Mouse (Mus musculus) cerebellum, adult 9-10 months (tissue): ENCODE data around the gene Olfr1277.

Source experiments
- DNase-seq: peaks from one replicate; pipeline ENCODE4 v3.0.0; 2022

Olfr1277 gene

DNA sequence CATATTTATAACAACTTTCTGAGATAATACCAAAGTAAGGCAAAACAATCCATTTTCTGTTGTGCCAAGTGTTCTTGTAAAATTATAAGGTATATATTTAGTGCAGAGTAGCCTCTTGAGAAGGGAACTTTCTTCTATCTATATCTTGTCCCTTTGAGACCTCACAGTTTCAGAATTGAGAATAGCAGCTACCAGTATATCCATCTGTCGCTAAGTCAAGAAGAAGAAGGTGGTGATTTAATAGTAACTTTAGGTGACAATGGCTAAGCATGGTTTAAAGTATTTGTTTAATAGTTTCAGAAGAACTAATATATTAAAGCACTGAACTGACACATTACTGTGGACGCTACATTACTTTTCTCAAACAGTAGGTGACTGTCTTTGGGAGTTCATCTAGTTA lies at the start of gene Olfr1277:
TSS of gene Olfr1277 (minus strand) at position 101 of the 400 bp plus-strand sequence.
- DNase-seq, result no peak

DNA sequence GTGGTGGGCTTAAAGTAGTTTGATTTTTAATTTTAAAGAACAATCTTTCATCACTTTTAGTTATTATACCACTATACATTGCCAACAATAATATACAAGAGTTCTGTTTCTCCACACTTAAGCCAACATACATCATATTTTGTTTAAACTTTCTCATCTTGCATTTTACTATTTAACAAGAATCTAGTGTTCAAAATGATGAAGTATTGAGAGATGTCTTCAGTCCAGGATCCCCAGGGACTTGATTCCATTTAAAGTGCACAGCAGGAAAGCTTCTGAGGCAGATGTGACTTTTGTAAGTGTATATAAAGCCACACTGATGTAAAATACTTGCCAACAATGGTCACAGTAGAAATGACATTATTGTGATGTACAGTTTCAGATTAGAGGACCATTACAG lies 39.8 kb upstream of the Olfr1277 start, which contains the start of gene Olfr1280:
TSS of gene Olfr1280 (plus strand) at position 301 of the 400 bp plus-strand sequence.
- DNase-seq, result no peak

DNA sequence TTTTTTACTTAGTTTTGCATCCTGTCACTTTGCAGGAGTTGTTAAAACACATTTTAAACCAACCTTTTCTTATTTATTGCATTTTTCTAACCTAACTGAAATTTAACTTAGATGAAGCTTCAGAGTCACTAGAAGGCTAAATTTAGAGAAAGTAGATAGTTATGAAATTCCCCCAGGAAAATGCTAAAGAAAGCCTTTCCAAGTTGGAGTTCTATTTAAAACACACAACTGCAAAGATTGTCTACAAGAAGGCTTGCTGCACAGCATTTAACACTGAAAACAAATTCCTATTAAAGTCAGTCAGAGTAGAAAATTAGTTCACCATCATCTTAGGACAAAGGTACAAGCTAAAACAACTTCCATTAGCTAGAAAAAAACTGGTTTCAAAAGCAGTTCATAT lies 26.5 kb upstream of the Olfr1277 start, which contains the start of gene Olfr1279:
TSS of gene Olfr1279 (plus strand) at position 262 of the 400 bp plus-strand sequence.
- no peak for DNase-seq

DNA sequence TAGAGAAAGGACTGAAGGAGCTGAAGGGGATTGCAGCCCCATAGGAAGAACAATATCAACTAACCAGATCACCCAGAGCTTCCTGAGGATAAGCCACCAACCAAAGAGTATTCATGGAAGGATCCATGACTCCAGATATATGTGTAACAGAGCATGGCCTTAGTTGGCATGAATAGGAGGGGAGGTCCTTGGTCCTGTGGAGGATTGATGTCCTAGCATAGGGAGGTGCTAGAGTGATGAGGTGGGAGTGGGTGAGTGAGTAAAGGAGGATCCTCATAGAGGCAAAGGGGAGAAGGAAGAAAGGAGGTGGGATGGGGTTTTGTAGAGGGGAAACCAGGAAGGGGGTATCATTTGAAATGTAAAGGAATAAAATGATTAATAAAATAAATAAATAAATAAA lies 24.6 kb upstream of the Olfr1277 start:
- no peak for DNase-seq

DNA sequence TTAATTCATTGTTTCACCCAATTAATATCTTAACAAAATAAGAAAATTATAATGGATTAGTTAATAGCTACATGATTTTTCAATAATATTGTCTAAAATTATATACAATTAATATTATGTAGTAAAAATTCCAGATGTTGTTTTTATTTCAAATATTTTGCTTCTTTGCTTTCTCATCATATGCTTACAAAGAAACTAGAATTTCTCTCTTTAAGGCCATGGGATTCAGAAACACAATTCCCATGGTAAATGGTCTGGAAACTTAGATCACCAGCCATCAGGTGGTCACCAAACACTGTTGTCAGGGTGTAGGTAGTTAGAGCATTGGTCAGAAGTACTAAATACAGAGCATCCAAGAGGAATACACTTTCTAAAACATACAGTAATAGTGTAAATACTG lies 15.9 kb upstream of the Olfr1277 start, which contains the start of gene Olfr1278:
TSS of gene Olfr1278 (plus strand) at position 301 of the 400 bp plus-strand sequence.
- no peak for DNase-seq

DNA sequence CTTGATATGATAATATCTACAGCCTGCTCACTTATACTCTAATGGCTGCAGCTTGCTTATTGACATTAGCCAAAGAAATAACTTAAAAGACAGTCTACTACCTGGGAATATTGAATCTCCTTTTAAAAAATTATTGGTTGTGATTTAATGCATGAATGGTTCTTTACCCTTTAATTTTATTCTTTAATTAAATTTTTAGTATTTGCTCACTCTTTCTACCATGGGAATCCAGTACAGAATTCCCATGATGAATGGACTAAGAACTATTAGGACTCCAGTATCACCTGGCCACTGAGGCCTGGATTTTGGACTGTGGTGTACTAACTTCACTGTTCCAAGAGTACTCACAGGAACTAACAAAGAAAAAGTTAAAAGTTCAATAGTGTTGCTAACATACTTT lies 19.7 kb downstream of the Olfr1277 start, which contains the start of gene Olfr1276:
TSS of gene Olfr1276 (plus strand) at position 301 of the 400 bp plus-strand sequence.
- DNase-seq, result no peak

DNA sequence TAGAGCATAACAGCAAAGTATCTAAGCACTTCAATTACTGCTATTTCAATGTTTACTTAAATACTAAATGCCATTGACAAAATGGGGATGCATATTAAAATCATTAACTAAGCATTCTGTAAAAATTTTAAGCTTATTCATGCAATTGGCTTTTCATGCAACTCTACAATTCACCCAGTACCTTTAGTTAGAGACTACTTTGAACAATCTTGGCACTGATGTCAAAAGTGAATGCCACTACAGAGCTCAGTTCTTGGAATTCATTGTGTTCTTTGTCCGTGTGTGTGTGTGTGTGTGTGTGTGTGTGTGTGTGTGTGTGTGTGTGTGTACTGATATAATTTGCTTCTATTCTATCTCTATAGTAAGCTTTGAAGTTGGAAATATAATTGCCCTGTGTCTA lies 38.7 kb downstream of the Olfr1277 start, which contains the start of gene Olfr1275:
TSS of gene Olfr1275 (minus strand) at position 101 of the 400 bp plus-strand sequence.
- DNase-seq, result no peak

DNA sequence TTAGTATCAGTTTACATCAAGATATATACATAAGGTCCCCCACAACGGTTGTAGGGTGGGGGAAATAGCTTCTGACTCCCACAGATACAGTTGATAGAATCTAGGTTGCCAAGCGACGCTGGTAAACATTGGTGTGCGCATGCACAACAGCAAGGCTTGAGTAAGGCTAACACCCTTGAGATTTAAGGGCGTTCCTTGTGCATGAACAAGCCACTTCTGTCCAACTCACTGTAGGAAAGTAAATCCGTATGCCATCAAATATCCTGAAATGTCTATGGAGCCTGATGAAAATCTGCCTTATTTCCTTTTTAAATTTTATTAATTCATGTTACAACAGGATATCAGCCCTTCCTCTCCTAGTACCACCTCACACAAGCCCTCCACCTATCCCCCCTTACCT lies 44.4 kb downstream of the Olfr1277 start, which contains the start of gene 4930430A15Rik:
TSS of gene 4930430A15Rik (minus strand) at position 101 of the 400 bp plus-strand sequence.
- no peak for DNase-seq
